Mouse (Mus musculus) lung, postnatal 25 days (tissue): Measurements from ENCODE around the gene Slc12a9.
"Not testable (repeated sequence)": the region's sequence is repeated elsewhere in the genome, so short reads cannot be mapped to it uniquely, and the experiment has no call there.

Experiments used
- DNase-seq: peaks from one replicate; pipeline ENCODE4 v3.0.0; 2022; ENCODE audit warnings: low spot score

The Slc12a9 gene

GRCm38 (mm10) chr5:137287032-137287952, 46.1 kb downstream of the Slc12a9 start, which contains the start of gene Ache:
Gene Ache, plus strand, starts transcription at chr5:137287519.
- no peak for DNase-seq

- peak; percentile 89 for DNase-seq
Measured at GRCm38 (mm10) chr5:137286655-137287031, 46.8 kb downstream of the Slc12a9 start.

- DNase-seq = no peak
Measured at GRCm38 (mm10) chr5:137285986-137286385, 47.4 kb downstream of the Slc12a9 start.

- no peak for DNase-seq
Measured at GRCm38 (mm10) chr5:137285045-137285444, 48.4 kb downstream of the Slc12a9 start.

- DNase-seq = not testable (repeated sequence)
Measured at GRCm38 (mm10) chr5:137284411-137284810, 49.0 kb downstream of the Slc12a9 start.

GRCm38 (mm10) chr5:137277360-137278342, 55.7 kb downstream of the Slc12a9 start:
- DNase-seq = no peak

- no peak for DNase-seq
Measured at GRCm38 (mm10) chr5:137268131-137268910, 65.1 kb downstream of the Slc12a9 start.

GRCm38 (mm10) chr5:137264787-137265186, 68.6 kb downstream of the Slc12a9 start:
- no peak for DNase-seq
